Mouse (Mus musculus): Measurements from ENCODE around the gene Olfr311.

The Olfr311 gene

GRCm38 (mm10) chr11:58870961-58871360 is 31.9 kb downstream of the Olfr311 start:
- DNase-seq (ENCODE audit: low spot score): no peak

- DNase-seq (ENCODE audit: low spot score): no peak
Observed at GRCm38 (mm10) chr11:58883756-58884155, 44.7 kb downstream of the Olfr311 start.

GRCm38 (mm10) chr11:58890511-58890910 is 51.5 kb downstream of the Olfr311 start:
- DNase-seq (ENCODE audit: low spot score): no peak

All from testis, postnatal 10 days (tissue).